Mouse (Mus musculus) ES-E14 (cell line): ENCODE data around the gene Prkar1a. TPM values are rescaled to one million over a fixed set of nuclear protein-coding genes. Genes with fewer than 3 reads are reported as not detected.
"Not testable (repeated sequence)": the region's sequence is repeated elsewhere in the genome, so short reads cannot be mapped to it uniquely, and the experiment has no call there.

Experiments used
- DNase-seq: peaks from one replicate; pipeline ENCODE4 v3.0.0-alpha.2; 2013; ENCODE audit warnings: low read depth, low spot score
- H3K27ac ChIP-seq: 2 replicates; pipeline ENCODE4 v1.5.1; 2012; ENCODE audit warnings: low read depth, mild to moderate bottlenecking, low read length, moderate library complexity, mixed read lengths; ENCODE audit not compliant: poor library complexity, insufficient read depth, severe bottlenecking
- H3K36me3 ChIP-seq: 2 replicates; pipeline ENCODE4 v1.6.1; 2012; ENCODE audit warnings: mild to moderate bottlenecking, low read length, moderate library complexity, mixed read lengths; ENCODE audit not compliant: control insufficient read depth, poor library complexity, insufficient read depth, severe bottlenecking
- H3K4me1 ChIP-seq, 2 experiments: fragments of 150-350 bp in 1 of 2; sonication (generic) in 1 of 2; 2 replicates each; pipeline ENCODE4 v1.6.1; 2012; ENCODE audit warnings: low read length in 2 of 2, mild to moderate bottlenecking in 1 of 2, mixed read lengths in 1 of 2; ENCODE audit not compliant: control insufficient read depth in 2 of 2, insufficient read depth in 2 of 2, poor library complexity in 1 of 2
- H3K4me3 ChIP-seq, 2 experiments: fragments of 150-350 bp in 1 of 2; sonication (generic) in 1 of 2; 2 replicates each; pipeline ENCODE4 v1.5.1; 2012; ENCODE audit warnings: low read length in 2 of 2, low read depth in 1 of 2, mild to moderate bottlenecking in 1 of 2, mixed read lengths in 1 of 2; ENCODE audit not compliant: insufficient read depth in 1 of 2, poor library complexity in 1 of 2, severe bottlenecking in 1 of 2
- H3K9ac ChIP-seq: 2 replicates; pipeline ENCODE4 v1.6.1; 2012; ENCODE audit warnings: low read depth, mild to moderate bottlenecking, low read length, mixed read lengths; ENCODE audit not compliant: poor library complexity, insufficient read depth, severe bottlenecking
- H3K9me3 ChIP-seq: fragments of 150-350 bp; sonication (generic); 2 replicates; pipeline ENCODE4 v1.6.1; 2012; ENCODE audit warnings: low read depth, mild to moderate bottlenecking, low read length; ENCODE audit not compliant: control insufficient read depth, insufficient read depth
- CHD2 ChIP-seq: IDR thresholded peaks from 2 replicates; pipeline ENCODE4 v1.6.1; 2014; ENCODE audit warnings: mild to moderate bottlenecking, low read depth, low read length, inconsistent platforms
- HCFC1 ChIP-seq: IDR thresholded peaks from 2 replicates; pipeline ENCODE4 v1.6.1; 2012; ENCODE audit warnings: low read length, inconsistent platforms, borderline replicate concordance; ENCODE audit not compliant: insufficient read depth
- MAFK ChIP-seq: IDR thresholded peaks from 2 replicates; pipeline ENCODE4 v1.6.1; 2014; ENCODE audit warnings: mild to moderate bottlenecking, low read depth, low read length, inconsistent platforms; ENCODE audit not compliant: insufficient read depth
- ZC3H11A ChIP-seq: IDR thresholded peaks from 2 replicates; pipeline ENCODE4 v1.6.1; 2012; ENCODE audit warnings: low read depth, mild to moderate bottlenecking, inconsistent platforms, low read length, borderline replicate concordance
- ZNF384 ChIP-seq: IDR thresholded peaks from 2 replicates; pipeline ENCODE4 v1.6.1; 2012; ENCODE audit warnings: low read depth, low read length, inconsistent platforms
- in situ Hi-C, 2 experiments: fragments of 600-800 bp; cut with MboI; formaldehyde crosslinking; loops; one replicate each; pipeline ENCODE4 v1.15.1; 2025; ENCODE audit warnings: low sequenced_read_pairs in 2 of 2, inconsistent platforms in 1 of 2; ENCODE audit not compliant: unreplicated experiment in 2 of 2
- total RNA-seq: library from RNA; depleted of rRNA; stranded (reverse); fragments of 300-350 nt; gene quantifications from 2 replicates; pipeline ENCODE4 v1.2.3, GENCODE M21; 2012

Gene Prkar1a
- total RNA-seq, 1 experiment: 46.0 TPM

GRCm38 (mm10) chr11:109653201-109653600 is 4.0 kb downstream of the Prkar1a start:
- DNase-seq: no peak
- peaks cover 0 to 1% of the 10 kb centered on the region in 2 experiments; a peak in 1 of 4 replicates for H3K4me1 ChIP-seq
- H3K9ac ChIP-seq: no peak overlapping the region
- peaks cover 3% of the 10 kb centered on the region for H3K36me3 ChIP-seq
- in situ Hi-C loops: no loop called here
- no peaks in the 10 kb centered on the region for H3K9me3 ChIP-seq
- TF ChIP-seq ZC3H11A: no peak
- no peak for TF ChIP-seq HCFC1
- no peak for TF ChIP-seq MAFK
- TF ChIP-seq CHD2: no peak
- no peak for TF ChIP-seq ZNF384
- H3K4me3 ChIP-seq: no peak overlapping the region
- no peak overlapping the region for H3K27ac ChIP-seq

- Histone ChIP-seq H3K4me1 (peaks cover 0 to 1% of the 10 kb centered on the region in 2 experiments; a peak in 1 of 4 replicates), H3K4me3 (no peak overlapping the region)
Measured at GRCm38 (mm10) chr11:109654581-109654980, 5.4 kb downstream of the Prkar1a start.

GRCm38 (mm10) chr11:109656232-109656631 is 7.0 kb downstream of the Prkar1a start:
- H3K4me1 ChIP-seq: peaks cover 1 to 4% of the 10 kb centered on the region in 2 experiments; a peak in 2 of 4 replicates
- no peak overlapping the region for H3K4me3 ChIP-seq
- no peaks in the 10 kb centered on the region for H3K9me3 ChIP-seq
- H3K9ac ChIP-seq: no peak overlapping the region
- in situ Hi-C loops: no loop called here
- TF ChIP-seq CHD2: no peak
- no peak overlapping the region for H3K27ac ChIP-seq
- peaks cover 10% of the 10 kb centered on the region for H3K36me3 ChIP-seq
- no peak for DNase-seq

More at GRCm38 (mm10) chr11:109654581-109654980, 5.4 kb downstream of the Prkar1a start:
- no peak for TF ChIP-seq HCFC1
- no peak for TF ChIP-seq CHD2
- TF ChIP-seq ZC3H11A: no peak
- TF ChIP-seq MAFK: no peak
- no peak for TF ChIP-seq ZNF384
- Histone ChIP-seq H3K27ac (no peak overlapping the region), H3K9ac (no peak overlapping the region), H3K36me3 (peaks cover 3% of the 10 kb centered on the region), H3K9me3 (no peaks in the 10 kb centered on the region)
- in situ Hi-C loops: no loop called here
- no peak for DNase-seq

GRCm38 (mm10) chr11:109660526-109660925 is 11.3 kb downstream of the Prkar1a start:
- H3K4me3 ChIP-seq, H3K9me3 ChIP-seq, DNase-seq, H3K4me1 ChIP-seq, H3K9ac ChIP-seq, in situ Hi-C loops, H3K27ac ChIP-seq: not testable (repeated sequence)
- peaks cover 16% of the 10 kb centered on the region for H3K36me3 ChIP-seq

GRCm38 (mm10) chr11:109664293-109664692 is 15.1 kb downstream of the Prkar1a start:
- H3K4me3 ChIP-seq: no peak overlapping the region
- TF ChIP-seq CHD2: no peak
- TF ChIP-seq ZNF384: no peak
- TF ChIP-seq ZC3H11A: no peak
- no peak for TF ChIP-seq HCFC1
- no peak for TF ChIP-seq MAFK
- no peak for DNase-seq
- H3K27ac ChIP-seq: no peak overlapping the region
- no peaks in the 10 kb centered on the region for H3K9me3 ChIP-seq
- no peak overlapping the region for H3K9ac ChIP-seq
- in situ Hi-C loops: no loop called here
- peaks cover 31% of the 10 kb centered on the region for H3K36me3 ChIP-seq
- peaks cover 0 to 4% of the 10 kb centered on the region in 2 experiments; a peak in 1 of 4 replicates for H3K4me1 ChIP-seq
